Mouse (Mus musculus) adrenal gland, adult 10 weeks (tissue): ENCODE results near the gene Hdx. TPM values are rescaled to one million over a fixed set of nuclear protein-coding genes. Genes with fewer than 3 reads are reported as not detected.

ENCODE experiments used
- polyA plus RNA-seq: library from polyadenylated mRNA; stranded (reverse); fragments of 350-450 nt; fragmentation: Illumina TruSeq; extraction: RNeasy Lipid Tissue Mini Kit (QIAGEN cat#74804); gene quantifications from one replicate; pipeline ENCODE4 v1.2.3, GENCODE M21; 2014; ENCODE audit warnings: low read depth, low replicate concordance

The Hdx gene
- polyA plus RNA-seq: 3.8 TPM

DNA sequence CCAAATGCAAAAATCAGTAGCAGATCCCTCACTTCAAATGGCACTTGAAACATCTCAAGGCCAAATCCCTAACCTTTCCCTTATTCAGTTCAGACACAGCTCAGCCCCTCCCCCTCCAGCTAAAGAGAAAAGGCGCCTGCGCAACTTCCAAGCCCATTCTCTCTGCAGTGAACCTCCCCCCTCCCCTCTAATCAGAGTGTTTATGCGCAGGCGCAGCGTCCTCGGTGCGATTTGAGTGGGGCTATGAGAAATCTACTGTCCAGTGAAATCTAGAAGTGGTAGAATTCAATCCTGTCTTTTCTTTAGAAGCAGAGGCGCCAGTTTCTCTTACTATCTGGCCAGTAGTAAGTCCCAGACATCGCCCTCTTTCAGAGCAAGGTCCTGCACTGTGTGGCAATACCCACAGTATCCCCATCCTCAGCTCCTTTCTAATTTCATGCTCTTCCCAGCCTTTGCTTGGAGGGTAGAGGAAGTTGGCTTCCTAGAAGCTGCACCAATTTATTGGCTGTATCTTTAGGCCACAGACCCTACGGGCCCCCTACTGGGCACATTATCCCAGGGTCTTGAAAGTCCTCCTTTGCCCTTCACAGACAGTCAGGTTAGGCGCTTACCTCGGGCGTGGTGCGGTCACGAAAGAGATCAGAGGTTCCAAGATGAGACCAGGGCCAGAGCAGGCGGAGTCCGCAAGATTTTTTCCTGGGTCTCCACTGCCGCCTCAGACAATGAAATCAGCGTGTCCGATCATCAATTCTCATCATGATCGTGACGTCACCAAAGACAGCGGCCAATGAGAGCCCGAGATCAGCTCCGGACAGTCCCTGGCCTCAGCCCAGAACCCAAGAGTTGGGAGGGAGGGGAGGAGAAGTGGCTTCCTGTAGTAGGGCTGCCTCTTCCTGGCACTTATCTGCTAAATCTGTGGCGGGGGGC lies at the start of gene Hdx:
Hdx (minus strand) TSS at position 724 of the 927 bp plus-strand sequence.

DNA sequence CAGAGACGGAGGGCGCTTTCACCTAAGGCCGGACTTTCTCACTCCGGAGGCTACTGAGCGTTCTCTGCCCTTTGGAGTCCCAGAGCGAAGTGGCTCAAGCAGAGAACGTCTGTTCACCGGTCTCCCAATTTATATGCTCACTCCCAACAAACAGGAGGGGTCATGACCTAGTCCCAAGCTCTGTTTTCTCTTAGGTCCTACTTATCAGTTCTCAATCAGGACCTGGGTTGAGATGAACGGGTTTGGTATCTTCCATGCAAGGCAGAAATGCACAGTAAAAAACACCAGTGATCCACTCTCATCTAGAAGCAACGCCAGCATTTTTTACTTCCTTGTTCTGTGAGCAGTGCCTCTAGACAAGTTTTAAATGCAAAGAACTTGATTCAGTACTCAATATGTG lies 159.0 kb downstream of the Hdx start, which contains the start of gene Rps6ka6:
Rps6ka6 (minus strand) TSS at position 101 of the 400 bp plus-strand sequence.

Other genes with a start within 250 kb of the Hdx start
- 7.7 TPM for gene Rps6ka6, start 159.1 kb downstream of the Hdx start, polyA plus RNA-seq
- gene Gm45194, start 194.3 kb upstream of the Hdx start, polyA plus RNA-seq: 7.6 TPM